Mouse (Mus musculus): ENCODE data around the gene Ptprb.

Ptprb gene

DNA sequence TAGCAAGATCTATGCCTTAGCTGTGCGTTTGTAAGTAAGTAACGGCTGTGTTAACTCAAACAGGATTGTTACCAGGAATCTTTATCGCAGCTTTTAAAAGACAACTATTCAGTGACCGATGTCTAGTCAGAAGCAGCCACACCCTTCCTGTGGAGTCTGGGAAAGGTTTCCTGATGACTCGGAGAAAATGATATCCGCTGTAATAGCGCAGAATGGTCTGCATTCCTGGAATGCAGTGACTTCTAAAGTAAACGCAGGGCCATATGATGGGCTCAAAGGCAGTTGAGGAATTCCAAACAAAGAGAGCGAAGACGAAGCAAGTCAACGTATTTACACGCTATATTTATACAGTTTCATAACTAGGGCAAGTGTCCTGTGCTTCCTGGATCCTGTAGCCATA, 22.5 kb downstream of the Ptprb start:
- DNase-seq = no peak

DNA sequence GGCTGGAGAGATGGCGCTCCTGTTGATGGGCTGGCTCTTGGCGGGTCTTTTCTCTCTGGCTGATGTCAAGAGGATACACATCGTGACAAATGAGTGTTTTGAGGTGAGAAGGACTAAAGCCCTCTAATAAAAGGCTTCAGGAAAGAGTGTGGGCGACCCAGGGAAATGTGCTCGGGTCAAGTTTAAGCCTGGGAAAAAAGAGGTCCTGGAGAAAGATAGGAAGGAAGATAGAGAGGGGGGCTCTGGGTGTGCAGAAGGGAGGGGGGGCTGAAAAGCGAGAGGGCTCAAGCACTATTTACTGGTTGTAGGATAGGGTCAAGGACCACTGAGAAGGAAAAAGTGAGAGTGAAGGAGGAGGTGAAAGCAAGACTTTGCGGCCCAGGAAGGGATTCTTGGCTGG, 25.5 kb downstream of the Ptprb start:
- no peak for DNase-seq

DNA sequence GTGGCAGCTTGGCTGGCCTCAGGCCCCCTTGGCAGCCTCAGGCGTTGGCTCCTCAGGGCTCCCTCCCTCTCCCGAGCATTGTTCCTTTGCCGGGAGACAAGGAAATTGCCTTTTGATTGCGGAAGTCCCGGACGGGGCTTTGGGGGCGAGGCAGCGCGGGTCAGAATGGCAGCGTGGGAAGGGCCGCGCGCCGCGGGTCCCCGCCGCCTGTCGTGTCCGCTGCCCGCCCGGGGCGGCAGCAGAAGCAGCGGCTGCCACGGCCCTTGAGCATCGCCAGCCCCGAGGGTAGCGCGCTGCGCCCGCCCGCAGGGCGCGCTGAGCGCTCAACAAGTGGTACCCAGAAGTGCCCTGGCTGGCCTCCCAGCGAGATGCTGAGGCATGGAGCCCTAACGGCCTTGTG, 25.9 kb downstream of the Ptprb start:
- DNase-seq = peak; percentile 22 to 24

DNA sequence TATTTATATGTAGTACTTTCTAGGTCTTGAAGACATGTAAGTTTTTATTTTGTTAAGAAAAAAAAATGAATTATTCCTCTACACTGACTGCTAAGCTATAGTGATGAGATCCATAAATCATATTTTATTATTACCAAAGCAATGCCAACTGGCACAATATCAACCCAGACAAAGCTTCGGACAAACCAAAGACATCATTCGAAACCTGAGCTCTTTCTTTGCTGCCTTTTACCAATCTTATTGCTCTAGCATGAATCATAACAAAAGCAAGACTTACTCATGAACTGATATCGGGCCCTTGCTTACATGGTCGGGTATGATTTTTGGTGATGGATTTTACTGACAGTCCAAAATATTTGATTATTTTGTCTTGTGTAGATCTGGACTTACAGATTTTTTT, 29.0 kb downstream of the Ptprb start:
- DNase-seq = no peak

DNA sequence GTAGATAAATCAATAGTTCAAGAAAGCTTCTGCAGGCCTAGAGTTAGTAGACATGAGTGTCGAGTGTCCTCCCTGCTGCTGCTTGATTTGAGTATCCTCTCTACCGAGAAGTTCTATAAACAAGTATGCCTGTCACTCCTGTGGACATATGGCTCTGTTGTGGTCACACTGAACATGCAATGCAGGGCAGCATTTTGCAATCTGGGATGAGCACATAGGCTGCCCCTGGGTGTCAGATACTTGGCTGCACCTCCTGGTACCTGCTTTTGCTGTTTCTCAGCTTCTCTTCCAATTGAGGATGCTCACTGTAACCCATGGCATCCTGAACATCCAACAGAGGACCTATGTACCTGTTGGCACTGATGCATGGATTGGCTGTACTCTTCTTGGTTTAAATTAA, 34.1 kb downstream of the Ptprb start:
- no peak for DNase-seq

DNA sequence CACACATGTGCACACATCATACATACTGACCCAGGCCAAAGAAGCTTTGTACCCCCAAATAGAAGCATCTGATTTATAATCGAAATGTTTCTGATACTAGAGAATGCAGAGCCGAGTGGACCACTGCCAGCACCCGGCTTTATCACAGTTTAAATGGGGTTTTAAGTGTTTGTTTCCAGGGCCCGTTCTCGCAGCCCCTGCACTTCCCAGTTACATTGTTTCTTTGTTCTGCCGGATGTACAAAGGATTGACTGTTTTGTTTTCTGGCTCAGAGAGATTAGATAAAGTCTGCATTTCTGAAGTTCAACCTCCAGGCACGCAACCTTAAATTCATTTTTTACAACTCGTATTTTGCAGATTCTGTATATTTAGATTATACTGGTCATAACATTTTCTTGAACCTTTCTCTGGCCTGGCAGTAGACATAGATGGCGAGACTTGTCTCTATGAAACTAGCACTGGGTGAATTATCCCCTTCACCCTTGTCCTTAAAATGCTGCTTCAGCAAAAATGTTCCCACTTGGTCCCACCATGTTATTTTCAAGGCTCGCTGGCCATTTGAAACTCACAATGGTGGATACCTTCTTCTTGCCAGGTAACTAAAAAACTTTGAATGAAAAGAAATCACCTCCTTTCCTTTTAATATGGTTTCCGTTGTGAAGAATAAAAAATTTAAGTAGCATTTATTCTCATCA, 35.3 kb downstream of the Ptprb start:
- no peak for DNase-seq

DNA sequence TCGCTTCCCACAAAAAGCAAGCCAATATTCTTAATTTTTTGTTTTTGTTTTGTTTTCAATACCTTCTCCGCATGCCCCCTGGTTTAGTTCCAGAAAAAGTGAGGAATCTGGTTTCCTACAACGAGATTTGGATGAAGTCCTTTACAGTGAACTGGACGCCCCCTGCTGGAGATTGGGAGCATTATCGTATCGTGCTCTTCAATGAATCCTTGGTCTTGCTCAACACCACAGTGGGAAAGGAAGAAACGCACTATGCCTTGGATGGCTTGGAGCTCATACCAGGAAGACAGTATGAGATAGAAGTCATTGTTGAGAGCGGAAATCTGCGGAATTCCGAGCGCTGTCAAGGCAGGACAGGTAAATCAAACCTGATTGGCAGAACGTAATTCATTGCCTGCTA, 43.9 kb downstream of the Ptprb start:
- peak; percentile 85 to 90 for DNase-seq

DNA sequence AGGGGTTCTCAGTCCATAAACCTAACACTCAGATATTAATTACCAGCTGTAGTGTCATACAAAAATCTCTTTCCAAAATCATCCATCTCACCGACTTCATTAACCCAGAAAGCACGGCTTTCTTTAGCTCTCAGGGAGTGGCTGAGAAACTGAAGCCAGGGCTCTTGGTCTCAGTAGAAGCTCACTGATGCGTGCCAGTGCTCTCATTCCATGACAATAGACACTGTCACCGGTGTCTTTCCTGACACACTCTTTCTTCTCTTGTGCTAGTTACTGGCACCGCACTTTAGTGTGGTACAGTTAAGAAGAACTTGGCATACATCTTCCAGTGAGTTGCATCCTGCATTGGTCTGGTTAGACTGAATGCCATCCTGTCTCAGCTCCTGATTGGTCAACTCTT, 53.8 kb downstream of the Ptprb start:
- DNase-seq = no peak

DNA sequence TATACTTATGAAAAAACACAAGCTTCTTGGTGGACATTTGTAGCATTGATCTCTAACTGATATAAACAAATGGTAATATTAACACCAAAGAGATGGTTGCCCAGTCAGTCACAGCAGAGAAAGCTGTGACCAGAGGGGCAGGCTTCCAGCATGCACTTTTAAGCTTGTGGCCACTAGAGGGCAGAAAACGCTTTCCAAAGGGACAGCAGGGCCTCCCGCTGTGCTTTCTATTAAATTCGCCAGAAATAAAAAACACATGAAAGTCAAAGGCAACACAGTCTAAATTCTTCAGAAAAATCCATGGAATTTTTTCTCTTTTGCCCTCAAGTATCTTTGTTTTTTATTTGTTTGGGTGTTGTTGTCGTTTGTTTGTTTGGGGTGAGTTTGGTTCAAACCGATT, 55.1 kb downstream of the Ptprb start:
- peak; percentile 93 to 96 for DNase-seq

DNA sequence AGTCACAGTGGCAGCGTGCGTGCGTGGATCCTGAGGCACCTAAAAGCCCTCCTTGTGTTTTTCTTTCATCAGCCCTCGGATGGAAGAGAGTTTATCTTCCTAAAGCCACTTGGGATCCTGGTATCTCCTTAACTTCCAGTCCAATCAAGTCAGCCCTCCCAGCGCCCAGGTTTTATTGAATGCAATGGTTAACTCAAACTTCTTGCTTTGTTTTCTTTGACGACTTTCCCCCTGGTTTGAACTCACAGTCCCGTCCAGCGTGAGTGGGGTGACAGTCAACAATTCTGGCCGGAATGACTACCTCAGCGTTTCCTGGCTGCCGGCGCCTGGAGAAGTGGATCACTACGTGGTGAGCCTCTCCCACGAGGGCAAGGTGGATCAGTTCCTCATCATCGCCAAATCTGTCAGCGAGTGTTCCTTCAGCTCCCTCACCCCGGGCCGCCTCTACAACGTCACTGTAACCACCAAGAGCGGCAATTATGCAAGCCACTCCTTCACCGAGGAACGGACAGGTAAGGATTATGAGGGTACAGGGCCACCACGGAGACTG, 55.7 kb downstream of the Ptprb start:
- DNase-seq = peak; percentile 18 to 30

DNA sequence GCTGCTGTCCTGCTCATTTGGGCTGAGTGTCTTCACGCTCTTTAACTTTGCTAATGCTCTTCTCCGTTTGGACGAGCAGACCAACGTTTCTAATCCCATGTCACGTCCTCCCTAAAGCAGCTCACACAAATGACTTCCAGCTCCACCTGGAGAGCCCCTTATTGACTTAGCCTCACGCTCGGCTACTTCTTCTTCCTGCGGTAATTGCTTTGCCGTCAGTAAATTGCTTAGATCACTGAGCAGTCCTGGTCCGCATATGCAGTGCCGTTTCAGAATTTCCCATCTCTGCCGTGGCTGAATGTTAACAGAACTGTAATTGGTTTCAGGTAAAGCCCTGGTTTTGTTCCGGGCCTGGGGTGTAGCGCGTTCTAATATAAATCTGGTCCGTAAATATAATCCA, 58.3 kb downstream of the Ptprb start:
- DNase-seq = no peak

DNA sequence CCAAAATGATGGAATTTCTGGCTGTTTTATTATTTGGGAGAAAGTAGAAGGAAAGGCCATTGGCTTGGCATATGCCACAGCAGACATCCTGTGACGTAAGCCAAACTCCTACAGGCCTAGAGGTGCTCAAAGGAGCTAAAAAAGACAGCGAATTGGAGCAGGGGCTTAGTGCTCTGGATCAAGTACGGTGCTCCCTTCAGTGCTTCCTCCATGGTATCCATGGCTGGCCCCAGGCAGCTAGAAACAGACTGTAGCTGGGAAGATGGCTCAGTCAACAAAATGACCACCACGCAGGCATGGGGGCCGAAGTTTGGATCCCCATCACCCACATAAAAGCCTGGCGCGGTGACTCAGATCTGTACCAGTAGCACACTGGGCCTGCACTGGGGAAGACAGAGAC, 58.8 kb downstream of the Ptprb start:
- no peak for DNase-seq

DNA sequence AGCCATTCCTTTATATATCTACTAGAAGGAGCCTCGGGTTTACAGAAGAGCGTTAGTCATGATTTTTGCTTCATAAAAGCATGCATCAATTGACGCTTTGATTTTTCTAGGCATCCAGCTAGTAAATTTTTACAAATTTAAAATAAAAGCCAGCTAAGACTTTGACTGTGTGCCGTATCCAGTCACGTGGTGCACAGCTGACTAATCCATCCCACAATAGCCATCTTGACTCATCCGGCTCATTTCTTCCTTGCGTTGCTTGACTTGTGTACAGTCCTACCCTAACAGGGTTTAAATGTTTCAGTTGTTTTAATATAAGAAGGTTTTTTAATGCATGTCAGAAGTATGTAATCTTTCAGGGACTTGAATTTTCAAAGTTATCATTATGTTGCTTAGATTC, 60.0 kb downstream of the Ptprb start:
- no peak for DNase-seq

DNA sequence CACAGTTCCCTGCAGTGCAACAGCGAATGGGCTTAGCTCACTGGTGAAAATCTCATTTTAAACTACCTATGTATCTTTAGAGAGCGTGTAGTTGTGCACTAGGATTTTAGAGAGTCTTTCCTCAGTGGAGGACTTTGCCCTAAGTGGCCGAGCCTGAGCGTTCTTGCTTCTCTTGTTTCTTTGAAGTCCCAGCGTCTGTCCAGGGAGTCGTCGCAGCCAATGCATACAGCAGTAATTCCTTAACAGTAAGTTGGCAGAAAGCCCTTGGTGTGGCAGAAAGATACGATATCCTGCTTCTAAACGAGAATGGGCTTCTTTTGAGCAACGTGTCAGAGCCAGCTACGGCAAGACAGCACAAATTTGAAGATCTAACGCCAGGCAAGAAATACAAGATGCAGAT, 65.9 kb downstream of the Ptprb start:
- no peak for DNase-seq

DNA sequence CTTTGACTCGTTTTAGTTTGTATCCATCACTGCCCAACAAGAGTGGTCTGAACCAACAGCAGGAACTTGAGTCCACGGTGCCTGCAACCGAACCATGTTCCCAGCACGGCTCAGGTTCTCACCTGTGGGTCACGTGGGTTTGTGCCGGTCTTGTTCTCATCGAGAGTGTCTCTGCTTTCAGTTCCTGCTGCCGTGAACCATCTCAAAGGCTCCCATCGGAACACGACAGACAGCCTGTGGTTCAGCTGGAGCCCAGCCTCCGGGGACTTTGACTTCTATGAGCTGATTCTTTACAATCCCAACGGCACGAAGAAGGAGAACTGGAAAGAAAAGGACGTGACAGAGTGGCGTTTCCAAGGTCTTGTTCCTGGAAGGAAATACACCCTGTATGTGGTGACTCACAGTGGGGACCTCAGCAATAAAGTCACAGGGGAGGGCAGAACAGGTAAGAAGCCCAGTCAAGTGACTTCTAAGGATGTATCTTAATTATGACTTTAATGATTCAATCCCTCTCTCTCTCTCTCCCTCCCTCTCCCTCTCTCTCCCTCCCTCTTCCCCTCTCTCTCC, 71.4 kb downstream of the Ptprb start:
- no peak for DNase-seq

DNA sequence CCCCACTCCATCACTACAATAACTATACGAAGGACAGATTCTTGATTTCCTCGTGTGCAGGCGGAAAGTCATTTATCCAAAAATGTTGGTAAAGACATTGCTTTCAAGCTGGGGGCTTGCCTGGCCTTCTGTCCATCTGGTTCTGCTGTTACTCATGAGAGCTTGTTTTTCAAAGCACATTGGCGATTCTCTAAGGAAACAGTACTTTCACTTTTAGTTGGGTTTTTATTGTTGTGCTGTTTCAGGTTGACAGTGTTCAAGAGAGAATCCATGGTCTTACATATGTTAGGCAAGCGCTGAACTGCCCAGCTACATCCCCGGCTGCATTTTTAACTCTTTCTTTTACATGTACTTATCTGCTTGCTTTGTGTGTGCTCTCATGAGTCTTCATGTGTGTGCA, 73.7 kb downstream of the Ptprb start:
- DNase-seq = no peak

DNA sequence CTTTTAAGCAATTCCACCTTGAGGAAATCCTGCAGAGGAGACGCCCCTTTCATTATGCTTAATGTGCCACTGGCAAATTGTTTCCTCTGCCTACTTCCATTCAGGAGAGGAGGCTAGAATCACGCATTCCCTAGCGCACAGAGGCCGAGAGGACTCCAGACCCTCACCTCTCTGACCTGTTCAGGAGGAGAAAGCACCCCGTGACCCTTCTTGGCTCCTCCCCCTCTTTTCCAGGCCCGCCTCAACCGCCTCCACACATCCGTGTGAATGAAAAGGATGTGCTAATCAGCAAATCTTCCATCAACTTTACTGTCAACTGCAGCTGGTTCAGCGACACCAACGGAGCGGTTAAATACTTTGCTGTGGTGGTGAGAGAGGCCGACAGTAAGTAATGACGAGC, 75.2 kb downstream of the Ptprb start:
- DNase-seq = no peak

DNA sequence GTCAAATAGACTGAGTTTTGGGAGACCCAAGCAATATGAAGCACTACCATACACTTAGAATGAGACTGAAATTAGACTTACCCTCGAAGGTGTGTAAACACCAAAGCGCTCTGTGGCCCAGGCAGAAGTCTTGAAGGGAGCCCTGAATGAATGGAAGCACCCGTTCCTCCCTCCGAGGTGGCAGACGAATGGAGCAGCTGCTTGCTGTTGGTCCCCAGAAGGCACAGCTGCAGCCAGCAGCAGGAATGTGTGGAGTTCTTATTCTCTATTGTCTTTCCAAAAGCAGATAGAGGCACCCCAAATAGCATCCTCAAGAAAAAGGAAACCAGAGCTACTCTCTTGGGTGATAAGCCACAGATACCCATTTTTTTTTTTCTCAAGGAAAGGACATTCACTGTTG, 79.0 kb downstream of the Ptprb start:
- no peak for DNase-seq

DNA sequence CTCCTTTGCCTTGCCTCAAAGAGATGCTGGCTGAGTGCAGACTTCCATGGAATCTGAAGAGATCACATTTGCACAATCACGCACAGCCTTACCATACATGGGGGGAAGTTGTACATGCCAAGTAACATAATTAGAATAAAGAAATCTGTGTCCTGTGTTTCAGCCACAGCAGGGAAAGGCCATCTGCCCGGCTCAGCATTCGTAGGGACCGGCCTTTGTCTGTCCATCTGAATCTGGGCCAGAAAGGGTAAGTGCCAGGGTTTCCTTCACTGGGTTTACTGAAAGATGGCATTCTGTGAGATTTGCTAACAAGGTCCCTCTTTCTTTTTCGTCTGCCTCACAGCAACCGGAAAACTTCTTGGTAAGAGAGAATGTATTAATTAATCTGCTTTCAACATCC, 86.9 kb downstream of the Ptprb start:
- peak; percentile 94 to 96 for DNase-seq

DNA sequence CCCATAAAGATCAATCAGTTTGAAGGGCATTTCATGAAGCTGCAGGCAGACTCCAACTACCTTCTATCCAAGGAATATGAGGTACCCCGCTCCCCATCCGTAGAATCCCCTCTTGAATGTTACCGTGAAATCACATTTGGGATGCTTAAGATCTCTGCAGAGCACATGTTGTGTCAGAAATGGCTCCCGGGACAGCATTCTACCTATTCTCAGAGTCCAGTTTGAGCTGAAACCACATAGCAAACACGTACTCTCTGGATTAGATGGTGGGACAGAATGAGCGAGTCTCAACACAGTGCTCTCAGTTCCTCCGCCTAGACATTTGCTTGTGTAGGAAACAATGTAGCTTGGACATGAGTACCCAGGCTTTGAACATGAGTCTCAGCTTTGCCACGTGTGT, 87.3 kb downstream of the Ptprb start:
- DNase-seq = peak; percentile 34 to 55

DNA sequence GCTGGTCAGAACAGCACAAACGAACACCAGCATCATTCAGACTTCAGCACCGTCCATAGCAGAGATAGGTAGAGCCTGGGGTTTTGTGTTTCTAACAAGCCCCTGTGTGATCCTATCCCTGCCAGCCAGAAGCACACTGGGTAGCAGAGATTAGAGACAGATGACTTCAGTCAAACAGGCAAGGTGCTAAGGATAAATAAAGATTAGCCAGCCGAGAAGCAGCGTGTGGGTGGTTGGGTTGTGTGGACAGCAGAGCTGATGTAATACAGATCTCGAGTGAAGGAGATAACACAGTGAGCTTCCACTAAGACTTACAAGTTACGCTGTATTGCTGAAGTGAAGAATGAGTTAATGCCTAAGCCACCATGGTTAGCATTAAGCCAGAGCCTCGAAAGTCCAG, 89.4 kb downstream of the Ptprb start:
- peak; percentile 27 to 54 for DNase-seq

DNA sequence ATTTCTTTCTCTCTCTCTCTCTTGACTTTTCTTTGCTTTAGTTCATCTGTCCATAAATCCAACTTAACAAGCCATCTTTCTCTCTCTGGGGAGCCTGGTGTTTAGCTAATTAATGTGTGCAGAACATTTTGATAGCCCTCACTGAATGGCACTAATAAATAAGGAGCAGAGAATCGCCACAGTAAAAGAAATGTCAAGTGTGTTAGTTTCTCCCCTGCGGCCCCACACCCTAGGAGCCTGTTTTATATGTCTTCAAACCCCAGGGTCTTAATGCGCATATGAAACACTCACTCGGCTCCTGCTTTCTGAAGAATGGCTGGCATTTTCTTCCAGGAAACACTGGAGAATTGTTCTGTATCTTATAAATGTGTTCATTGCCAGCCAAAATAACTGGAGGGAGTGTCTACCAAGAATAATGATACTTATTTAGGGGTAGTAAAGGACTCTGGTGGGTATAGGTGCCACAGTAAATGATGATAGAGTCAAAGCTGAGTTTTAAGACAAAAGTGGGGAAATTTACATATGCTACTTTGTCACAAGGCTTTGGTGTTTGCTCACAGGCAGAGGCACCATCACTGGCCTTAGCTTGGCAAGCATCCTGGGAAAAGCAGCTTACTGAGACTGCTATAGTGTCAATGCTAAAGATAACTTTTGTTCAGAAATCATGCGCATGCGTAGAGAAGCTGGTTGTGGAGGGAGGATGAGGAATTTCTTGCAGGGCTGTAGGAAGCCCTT, 95.8 kb downstream of the Ptprb start:
- no peak for DNase-seq

DNA sequence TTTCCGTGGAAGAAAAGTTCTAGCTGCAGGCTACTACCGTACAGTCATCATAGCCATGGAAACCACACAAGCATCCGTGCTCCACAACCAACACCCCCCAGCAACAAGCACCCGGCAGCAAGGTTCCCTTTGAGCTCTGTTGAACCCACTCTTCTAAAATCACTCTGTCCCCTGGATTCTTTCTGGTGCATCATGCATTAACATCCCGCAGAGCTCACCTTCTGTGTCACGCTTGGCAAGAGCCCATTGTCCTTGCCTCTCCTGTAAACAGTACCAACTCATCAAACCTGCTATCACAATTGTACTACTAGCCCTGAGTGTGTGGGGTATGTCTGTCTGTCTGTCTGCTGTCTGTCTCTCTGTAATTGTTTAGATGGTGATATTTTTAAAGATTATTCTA, 98.8 kb downstream of the Ptprb start:
- DNase-seq = peak; percentile 31 to 52

DNA sequence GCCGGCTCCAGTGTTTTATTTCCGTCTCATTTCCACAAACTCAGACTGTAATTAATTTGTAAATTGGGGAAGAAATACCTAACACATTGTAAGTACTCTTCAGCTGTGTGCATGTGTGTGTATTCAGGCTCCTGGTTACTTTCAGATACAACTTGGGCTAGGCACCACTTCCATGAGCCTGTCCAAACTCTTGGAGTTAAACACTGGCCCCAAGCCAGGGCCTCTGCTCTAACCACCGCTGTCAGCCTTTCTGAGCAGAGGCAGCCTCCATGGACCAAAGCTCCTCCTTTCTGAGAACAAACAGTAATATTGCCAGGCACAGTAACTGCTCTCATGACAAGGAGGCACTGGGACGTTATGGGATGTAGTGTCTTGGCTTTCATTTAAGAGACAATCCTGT, 101.5 kb downstream of the Ptprb start:
- no peak for DNase-seq
